Mouse (Mus musculus) megakaryocyte, adult 5-6 weeks (primary cell): ENCODE data around the gene Itpk1. TPM values are rescaled to one million over a fixed set of nuclear protein-coding genes. Genes with fewer than 3 reads are reported as not detected.

Experiments
- ATAC-seq: 2 replicates; pipeline ENCODE4 v1.8.0; 2016; ENCODE audit warnings: mild to moderate bottlenecking, inconsistent platforms; ENCODE audit not compliant: poor library complexity, severe bottlenecking
- total RNA-seq, 2 experiments: library from RNA; stranded (forward) in 1 of 2; stranded (reverse) in 1 of 2; fragments of 153-499, 151-499 nt in 1 of 2; fragments of 221-1000, 200-1000 nt in 1 of 2; gene quantifications; 2 replicates each; pipeline versions ENCODE4 v1.2.3 to v1.2.4; 2015 to 2017

Gene Itpk1
- total RNA-seq, 2 experiments from 2014 or later: 10.7 to 14.0 TPM

GRCm38 (mm10) chr12:102601847-102602246 lies 102.9 kb downstream of the Itpk1 start:
- ATAC-seq: no peak

GRCm38 (mm10) chr12:102600345-102600744 lies 104.4 kb downstream of the Itpk1 start:
- ATAC-seq: no peak

- ATAC-seq: no peak
These were observed 104.9 kb downstream of the Itpk1 start for GRCm38 (mm10) chr12:102599801-102600200.

GRCm38 (mm10) chr12:102598535-102598934 lies 106.2 kb downstream of the Itpk1 start:
- no peak for ATAC-seq

- no peak for ATAC-seq
These were observed 107.3 kb downstream of the Itpk1 start for GRCm38 (mm10) chr12:102597466-102597865.

GRCm38 (mm10) chr12:102596410-102596809 lies 108.3 kb downstream of the Itpk1 start:
- peak; percentile 56 for ATAC-seq

GRCm38 (mm10) chr12:102594627-102595026 lies 110.1 kb downstream of the Itpk1 start:
- no peak for ATAC-seq

GRCm38 (mm10) chr12:102593699-102594098 lies 111.0 kb downstream of the Itpk1 start:
- no peak for ATAC-seq

GRCm38 (mm10) chr12:102590711-102591360 lies 113.9 kb downstream of the Itpk1 start:
- ATAC-seq: no peak

- ATAC-seq: no peak
These were observed 117.6 kb downstream of the Itpk1 start for GRCm38 (mm10) chr12:102587106-102587505.

GRCm38 (mm10) chr12:102586286-102586881 lies 118.3 kb downstream of the Itpk1 start:
- ATAC-seq: no peak

- no peak for ATAC-seq
These were observed 119.3 kb downstream of the Itpk1 start for GRCm38 (mm10) chr12:102585390-102585789.

GRCm38 (mm10) chr12:102582441-102582840 lies 122.3 kb downstream of the Itpk1 start:
- no peak for ATAC-seq

GRCm38 (mm10) chr12:102581579-102582196 lies 123.0 kb downstream of the Itpk1 start:
- no peak for ATAC-seq

GRCm38 (mm10) chr12:102579041-102579440 lies 125.7 kb downstream of the Itpk1 start:
- peak; percentile 85 for ATAC-seq

GRCm38 (mm10) chr12:102576659-102577398 lies 127.9 kb downstream of the Itpk1 start:
- no peak for ATAC-seq

- no peak for ATAC-seq
These were observed 129.0 kb downstream of the Itpk1 start for GRCm38 (mm10) chr12:102575541-102576329.

- no peak for ATAC-seq
These were observed 131.7 kb downstream of the Itpk1 start for GRCm38 (mm10) chr12:102573036-102573435.

- ATAC-seq: no peak
These were observed 133.1 kb downstream of the Itpk1 start for GRCm38 (mm10) chr12:102571666-102572065.

- no peak for ATAC-seq
These were observed 134.0 kb downstream of the Itpk1 start for GRCm38 (mm10) chr12:102570734-102571133.

- ATAC-seq: no peak
These were observed 134.6 kb downstream of the Itpk1 start for GRCm38 (mm10) chr12:102570111-102570510.
